Mouse (Mus musculus) adrenal gland, postnatal 10 days (tissue): ENCODE results near the gene Mea1. TPM values are rescaled to one million over a fixed set of nuclear protein-coding genes. Genes with fewer than 3 reads are reported as not detected.
A peak's percentile ranks its signal among the peaks of the same experiment; 100 is the strongest.

ENCODE experiments used
- DNase-seq: peaks from one replicate; pipeline ENCODE4 v3.0.0; 2021; ENCODE audit warnings: mixed read lengths
- total RNA-seq, 2 experiments: library from RNA; stranded (reverse); gene quantifications; 2 replicates each; pipeline ENCODE4 v1.2.3; 2021

Mea1 gene
- total RNA-seq, 2 experiments from 2014 or later, result 88.1 to 90.3 TPM

GRCm38 (mm10) chr17:46703971-46704886 is 25.6 kb downstream of the Mea1 start:
- no peak for DNase-seq

DNA sequence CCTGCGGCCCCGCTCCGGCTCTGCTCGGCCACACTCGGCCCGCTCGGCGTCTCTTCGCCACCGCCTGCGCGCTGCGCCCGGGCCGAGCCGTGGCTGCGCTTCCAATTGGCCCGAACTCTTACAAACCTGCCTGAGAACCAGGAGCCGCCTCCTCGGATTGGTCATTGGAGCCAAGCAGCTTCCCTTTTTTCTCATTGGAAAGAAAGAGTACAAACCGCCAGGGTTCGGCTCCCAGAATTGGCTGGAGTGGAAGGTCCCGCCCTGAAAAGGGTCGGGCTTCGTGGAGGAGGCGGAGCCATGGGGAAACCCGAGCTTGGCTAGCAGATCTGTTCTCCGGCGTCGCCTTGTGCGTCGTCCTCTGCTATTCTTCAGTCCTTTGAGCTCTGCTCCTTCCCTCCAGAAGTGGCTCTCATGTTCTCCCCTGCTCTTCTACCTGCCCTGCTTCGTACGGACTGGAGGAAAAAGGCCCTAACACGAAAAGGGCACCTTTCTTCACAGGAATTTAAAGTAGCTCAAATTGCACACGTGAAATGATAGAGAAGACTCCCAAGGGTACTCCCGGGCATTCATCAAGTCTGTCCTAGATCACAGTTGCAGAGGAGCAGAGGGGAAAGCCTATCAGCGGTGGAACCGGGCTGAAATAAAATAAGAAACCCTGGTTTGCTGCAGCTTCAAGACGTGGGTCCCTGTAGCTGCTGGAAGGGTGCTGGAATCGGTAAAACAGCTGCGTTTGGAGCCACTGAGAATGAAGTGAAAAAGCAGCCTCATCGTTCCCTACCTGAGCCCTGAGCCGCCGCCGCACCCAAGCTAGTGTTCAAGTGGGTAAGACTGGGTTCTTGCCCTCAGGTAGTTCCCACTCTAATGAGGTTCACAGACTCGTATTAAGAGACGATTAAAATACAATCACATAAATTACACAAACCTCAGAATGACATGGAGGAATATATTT is 26.6 kb downstream of the Mea1 start, which contains the start of gene Ppp2r5d:
TSS of gene Ppp2r5d (minus strand) at position 225 of the 949 bp plus-strand sequence.
- DNase-seq, result peak; percentile 97

GRCm38 (mm10) chr17:46706375-46707089 is 27.9 kb downstream of the Mea1 start:
- DNase-seq, result peak; percentile 49

DNA sequence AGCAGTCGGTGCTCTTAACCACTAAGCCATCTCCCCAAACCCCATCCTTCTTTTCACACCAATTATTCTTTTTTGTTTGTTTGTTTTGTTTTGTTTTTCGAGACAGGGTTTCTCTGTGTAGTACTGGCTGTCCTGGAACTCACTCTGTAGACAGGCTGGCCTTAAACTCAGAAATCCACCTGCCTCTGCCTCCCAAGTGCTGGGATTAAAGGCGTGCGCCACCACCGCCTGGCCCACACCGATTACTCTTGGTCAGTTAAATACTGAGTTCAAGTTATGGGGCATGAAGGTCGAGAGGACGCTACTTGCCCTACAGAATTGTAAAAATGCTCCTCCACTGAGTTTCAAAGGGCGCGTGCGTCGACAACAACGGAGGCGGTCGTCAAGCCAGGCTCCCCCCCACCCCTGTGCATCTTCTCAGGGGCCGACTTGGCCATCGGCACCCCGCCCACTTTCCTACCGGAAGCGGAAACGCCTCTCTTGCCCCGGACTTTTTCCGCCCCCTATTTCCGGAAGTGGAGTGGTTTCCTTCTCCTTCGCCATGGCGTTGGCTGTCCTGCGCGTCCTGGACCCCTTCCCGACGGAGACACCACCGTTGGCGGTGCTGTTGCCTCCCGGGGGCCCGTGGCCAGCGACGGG is 32.5 kb downstream of the Mea1 start, which contains the start of gene Pex6:
TSS of gene Pex6 (plus strand) at position 505 of the 639 bp plus-strand sequence.
- peak; percentile 96 for DNase-seq

GRCm38 (mm10) chr17:46711612-46712271 is 33.1 kb downstream of the Mea1 start:
- DNase-seq, result peak; percentile 88

DNA sequence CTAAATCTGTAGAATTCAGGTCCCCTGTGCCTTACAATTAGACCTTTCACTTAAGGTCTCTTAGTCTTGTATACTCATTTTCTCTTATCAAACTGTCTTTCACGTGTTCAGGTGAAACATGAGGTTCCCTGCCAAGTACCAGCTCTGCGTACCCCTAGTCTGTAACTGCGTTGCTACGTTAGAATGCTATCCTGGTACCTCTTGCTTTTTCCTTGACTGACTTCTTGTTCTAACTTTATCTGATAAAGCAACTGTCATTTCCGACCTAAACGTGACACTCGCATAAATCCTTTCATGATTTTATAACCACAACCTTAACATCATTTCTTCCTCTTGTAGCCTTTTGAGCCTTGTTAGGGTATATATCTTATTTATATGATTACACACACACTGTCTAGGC is 33.8 kb downstream of the Mea1 start:
- DNase-seq, result no peak

- no peak for DNase-seq
Measured at GRCm38 (mm10) chr17:46713849-46714248, 35.3 kb downstream of the Mea1 start.

GRCm38 (mm10) chr17:46714756-46715481 is 36.3 kb downstream of the Mea1 start:
- DNase-seq, result no peak

DNA sequence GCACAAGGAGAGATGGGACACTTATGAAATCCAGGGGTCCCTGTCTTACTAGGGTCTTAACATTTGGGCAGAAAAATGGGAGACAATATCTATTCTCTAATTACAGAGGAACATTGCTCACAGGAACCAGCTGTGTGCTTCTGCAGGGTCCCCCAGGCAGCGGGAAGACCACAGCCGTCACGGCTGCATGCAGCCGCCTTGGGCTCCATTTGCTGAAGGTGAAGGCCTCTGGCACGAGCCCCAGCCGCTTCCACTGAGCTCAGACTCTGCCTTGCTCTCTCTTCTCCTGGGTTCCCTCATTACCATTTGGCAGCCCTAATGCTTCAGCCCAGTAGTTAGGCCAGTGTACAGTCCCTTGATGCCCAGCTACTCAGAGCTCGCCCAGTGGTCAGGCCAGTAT is 42.5 kb downstream of the Mea1 start:
- DNase-seq, result peak; percentile 69

DNA sequence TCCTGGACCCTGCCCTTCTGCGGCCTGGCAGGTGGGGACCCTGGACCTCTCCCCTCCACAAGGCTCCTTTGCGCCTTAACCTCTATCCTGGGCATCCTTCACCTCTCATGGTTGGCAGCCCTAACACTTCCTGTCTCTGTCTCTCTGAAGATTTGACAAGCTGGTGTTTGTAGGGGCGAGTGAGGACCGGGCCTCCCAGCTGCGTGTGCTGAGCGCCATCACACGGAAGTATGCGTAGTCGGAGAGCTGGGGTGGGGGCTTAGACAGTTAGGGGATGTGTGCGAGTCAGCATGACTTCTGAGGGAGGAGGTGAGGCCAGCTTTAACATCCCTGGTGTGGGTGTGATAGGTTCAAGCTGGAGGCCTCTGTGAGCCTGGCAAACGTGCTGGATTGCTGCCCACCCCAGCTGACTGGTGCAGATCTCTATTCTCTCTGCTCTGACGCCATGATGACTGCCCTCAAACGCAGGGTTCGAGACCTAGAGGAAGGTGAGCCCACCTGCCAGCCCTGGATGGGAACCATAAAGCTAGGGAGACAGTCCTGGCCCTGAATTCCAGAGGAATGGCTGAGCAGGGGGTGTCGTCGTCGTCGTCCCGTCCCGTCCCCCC is 46.0 kb downstream of the Mea1 start:
- DNase-seq, result no peak

- no peak for DNase-seq
Measured at GRCm38 (mm10) chr17:46725273-46725672, 46.7 kb downstream of the Mea1 start.

GRCm38 (mm10) chr17:46725731-46726645 is 47.4 kb downstream of the Mea1 start:
- DNase-seq, result peak; percentile 45

- no peak for DNase-seq
Measured at GRCm38 (mm10) chr17:46727271-46727670, 48.7 kb downstream of the Mea1 start.

DNA sequence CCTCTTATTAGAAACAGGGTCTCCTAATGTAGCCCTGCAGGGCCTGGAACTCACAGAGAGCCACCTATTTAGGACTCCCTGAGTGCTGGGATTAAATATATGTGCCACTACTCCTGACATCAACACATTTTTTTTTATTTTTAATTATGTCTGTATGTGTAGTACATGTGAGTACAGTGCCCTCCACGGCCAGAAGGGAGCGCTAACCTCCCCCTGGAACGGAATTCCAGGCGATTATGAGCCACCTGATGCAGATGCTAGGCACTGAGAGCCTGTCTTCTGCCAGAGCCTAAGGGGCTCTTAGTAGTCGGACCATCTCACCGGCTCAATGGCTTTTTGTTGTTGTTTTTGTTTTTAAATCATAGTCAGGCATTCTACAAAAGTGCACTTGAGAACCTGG is 49.4 kb downstream of the Mea1 start:
- DNase-seq, result peak; percentile 60

- peak; percentile 37 for DNase-seq
Measured at GRCm38 (mm10) chr17:46728496-46728895, 49.9 kb downstream of the Mea1 start.

GRCm38 (mm10) chr17:46728904-46729318 is 50.3 kb downstream of the Mea1 start, which contains the start of gene Gnmt:
TSS of gene Gnmt (minus strand) at chr17:46729168.
- peak; percentile 51 for DNase-seq
